Mouse (Mus musculus) liver, embryonic 11.5 days (tissue): Measurements from ENCODE around the gene Nktr. TPM values are rescaled to one million over a fixed set of nuclear protein-coding genes. Genes with fewer than 3 reads are reported as not detected.
A peak's percentile ranks its signal among the peaks of the same experiment; 100 is the strongest.

Experiments
- ATAC-seq: fragments of 200-750 bp; cut with Nextera tagmentation; replicated peaks from 2 replicates; pipeline ENCODE4 v1.8.0; 2017; ENCODE audit warnings: moderate number of reproducible peaks, mild to moderate bottlenecking, moderate TSS enrichment, moderate library complexity; ENCODE audit not compliant: low FRiP score
- DNase-seq: peaks from one replicate; pipeline ENCODE4 v3.0.0-alpha.2; 2017; ENCODE audit warnings: low spot score
- H3K27ac ChIP-seq: fragments of 300-500 bp; sonication (generic); 2 replicates; pipeline ENCODE4 v1.5.1; 2014; ENCODE audit warnings: mild to moderate bottlenecking, low read depth, low read length, control low read depth
- H3K27me3 ChIP-seq: fragments of 300-500 bp; sonication (generic); replicated peaks from 2 replicates; pipeline ENCODE4 v1.6.1; 2014; ENCODE audit warnings: low read length, mixed read lengths; ENCODE audit not compliant: control insufficient read depth, insufficient read depth
- H3K36me3 ChIP-seq: fragments of 300-500 bp; sonication (generic); 2 replicates; pipeline ENCODE4 v1.6.1; 2014; ENCODE audit warnings: mild to moderate bottlenecking, low read length, moderate library complexity, mixed read lengths; ENCODE audit not compliant: control insufficient read depth, insufficient read depth
- H3K4me1 ChIP-seq: fragments of 300-500 bp; sonication (generic); replicated peaks from 2 replicates; pipeline ENCODE4 v1.6.1; 2014; ENCODE audit warnings: low read length, mixed read lengths; ENCODE audit not compliant: control insufficient read depth, insufficient read depth
- H3K4me2 ChIP-seq: fragments of 300-500 bp; sonication (generic); 2 replicates; pipeline ENCODE4 v1.6.1; 2014; ENCODE audit warnings: mild to moderate bottlenecking, control low read depth, moderate library complexity
- H3K4me3 ChIP-seq: fragments of 300-500 bp; sonication (generic); 2 replicates; pipeline ENCODE4 v1.5.1; 2014; ENCODE audit warnings: low read depth, low read length, control low read depth
- H3K9ac ChIP-seq: fragments of 300-500 bp; sonication (generic); 2 replicates; pipeline ENCODE4 v1.6.1; 2014; ENCODE audit warnings: low read depth, low read length, control low read depth
- H3K9me3 ChIP-seq: fragments of 300-500 bp; sonication (generic); 2 replicates; pipeline ENCODE4 v1.6.1; 2016; ENCODE audit warnings: low read length, inconsistent platforms, mixed read lengths; ENCODE audit not compliant: control insufficient read depth
- WGBS: fragments of 180-500 bp; shearing (Covaris S2); extraction: QIAGEN DNeasy Blood & Tissue Kit; methylation state at CpG from one replicate; pipeline ENCODE4 v1.1.7; 2014; 5-methylcytosine and 5-hydroxymethylcytosine counted together
- polyA plus RNA-seq: library from polyadenylated mRNA; unstranded; fragments of >200 nt; fragmentation: Nextera tagmentation; extraction: Ambion mirVana; gene quantifications from 2 replicates; pipeline ENCODE4 v1.2.1, GENCODE M21; 2014

The Nktr gene
- polyA plus RNA-seq, 1 experiment from 2014 or later: 48.2 TPM

- H3K27me3 ChIP-seq: peaks cover 32% of the 10 kb centered on the region
- H3K9ac ChIP-seq: no peak overlapping the region
- H3K4me1 ChIP-seq: peaks cover 12% of the 10 kb centered on the region
- WGBS: 73% methylated on average over 8 of the region's 8 CpGs
- DNase-seq: no peak
- no peak overlapping the region for H3K27ac ChIP-seq
- no peaks in the 10 kb centered on the region for H3K9me3 ChIP-seq
- no peak overlapping the region for H3K4me3 ChIP-seq
- H3K4me2 ChIP-seq: no peak overlapping the region
- ATAC-seq: no peak
- peaks cover 7% of the 10 kb centered on the region; the same call in 1 of the 2 replicates for H3K36me3 ChIP-seq
These were observed 42.8 kb downstream of the Nktr start for GRCm38 (mm10) chr9:121761787-121762186.

DNA sequence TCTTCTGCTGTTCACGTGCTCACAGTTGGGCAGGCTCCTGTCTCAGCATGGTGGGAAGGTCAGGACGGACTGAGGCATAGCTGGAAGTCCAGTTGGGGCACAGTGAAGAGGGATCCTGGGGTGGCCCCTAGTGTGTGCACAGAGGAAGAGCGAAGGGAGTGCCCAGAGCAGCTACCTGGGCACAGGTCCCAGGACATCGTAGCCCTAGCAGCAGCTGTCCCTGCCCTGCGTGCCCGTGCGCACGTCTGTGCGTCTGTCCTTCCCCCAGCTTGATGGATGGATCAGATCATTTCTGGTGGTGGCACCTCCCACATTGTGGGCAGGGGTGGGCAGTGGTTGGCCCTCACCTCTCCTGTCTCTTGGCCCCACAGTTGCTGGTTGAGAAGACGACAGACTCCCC is 43.3 kb downstream of the Nktr start:
- ATAC-seq (no peak), DNase-seq (no peak)
- Histone ChIP-seq H3K4me3 (no peak overlapping the region), H3K4me2 (no peak overlapping the region), H3K27me3 (peaks cover 32% of the 10 kb centered on the region), H3K9ac (no peak overlapping the region), H3K27ac (no peak overlapping the region), H3K4me1 (peaks cover 12% of the 10 kb centered on the region), H3K9me3 (no peaks in the 10 kb centered on the region), H3K36me3 (peaks cover 6% of the 10 kb centered on the region; the same call in 1 of the 2 replicates)
- 91% methylated on average over 10 of the region's 10 CpGs for WGBS

DNA sequence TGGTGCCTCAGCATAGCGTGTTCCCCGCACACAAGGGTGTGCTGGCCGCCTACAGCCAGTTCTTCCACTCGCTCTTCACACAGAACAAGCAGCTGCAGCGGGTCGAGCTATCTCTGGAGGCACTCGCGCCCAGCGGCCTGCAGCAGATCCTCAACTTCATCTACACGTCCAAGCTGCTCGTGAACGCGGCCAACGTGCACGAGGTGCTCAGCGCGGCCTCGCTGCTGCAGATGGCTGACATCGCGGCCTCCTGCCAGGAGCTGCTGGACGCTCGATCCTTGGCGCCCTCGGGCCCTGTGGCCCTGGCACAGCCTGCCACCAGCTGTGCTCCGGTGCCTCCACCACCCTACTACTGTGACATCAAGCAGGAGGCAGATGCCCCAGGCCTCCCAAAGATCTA is 43.8 kb downstream of the Nktr start:
- H3K4me2 ChIP-seq: no peak overlapping the region
- no peak for DNase-seq
- no peak for ATAC-seq

GRCm38 (mm10) chr9:121763716-121764115 is 44.7 kb downstream of the Nktr start:
- H3K4me1 ChIP-seq: peaks cover 12% of the 10 kb centered on the region
- H3K9me3 ChIP-seq: no peaks in the 10 kb centered on the region
- H3K9ac ChIP-seq: no peak overlapping the region
- no peak overlapping the region for H3K4me2 ChIP-seq
- ATAC-seq: no peak
- H3K4me3 ChIP-seq: no peak overlapping the region
- peaks cover 30% of the 10 kb centered on the region for H3K27me3 ChIP-seq
- H3K36me3 ChIP-seq: peaks cover 6% of the 10 kb centered on the region; the same call in 1 of the 2 replicates
- no peak for DNase-seq
- WGBS: 84% methylated on average over 19 of the region's 19 CpGs
- H3K27ac ChIP-seq: no peak overlapping the region

More for the DNA sequence above, 43.8 kb downstream of the Nktr start:
- no peak overlapping the region for H3K9ac ChIP-seq
- no peak overlapping the region for H3K27ac ChIP-seq
- WGBS: 86% methylated on average over 25 of the region's 25 CpGs
- H3K36me3 ChIP-seq: peaks cover 6% of the 10 kb centered on the region; the same call in 1 of the 2 replicates
- H3K4me3 ChIP-seq: no peak overlapping the region
- peaks cover 32% of the 10 kb centered on the region for H3K27me3 ChIP-seq
- H3K4me1 ChIP-seq: peaks cover 12% of the 10 kb centered on the region
- H3K9me3 ChIP-seq: no peaks in the 10 kb centered on the region

GRCm38 (mm10) chr9:121765166-121765855 is 46.3 kb downstream of the Nktr start:
- Histone ChIP-seq H3K27ac (no peak overlapping the region), H3K36me3 (peaks cover 6% of the 10 kb centered on the region; the same call in 1 of the 2 replicates), H3K4me2 (no peak overlapping the region), H3K9me3 (no peaks in the 10 kb centered on the region), H3K4me3 (no peak overlapping the region), H3K9ac (no peak overlapping the region), H3K27me3 (peaks cover 14% of the 10 kb centered on the region), H3K4me1 (peaks cover 7% of the 10 kb centered on the region)
- no peak for DNase-seq
- 90% methylated on average over 16 of the region's 16 CpGs for WGBS
- ATAC-seq: no peak

DNA sequence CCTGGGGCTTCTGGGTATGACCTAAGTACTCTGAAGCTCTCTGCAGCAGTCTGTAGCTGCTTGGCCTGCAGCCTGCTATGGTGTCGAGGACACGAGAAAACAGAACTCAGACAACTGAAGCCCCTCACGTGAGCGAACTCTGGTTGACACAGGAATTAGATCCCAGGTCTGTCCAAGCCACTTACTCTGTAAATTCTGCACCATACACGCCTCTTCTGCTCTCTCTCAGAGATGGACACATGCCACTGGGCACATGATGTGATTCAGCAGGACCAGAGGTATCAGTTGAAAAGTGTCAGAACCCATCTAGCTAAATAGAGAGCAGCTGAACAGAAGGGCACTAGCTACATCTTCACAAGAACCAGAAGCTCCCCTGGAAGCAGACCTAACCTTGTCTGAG is 53.4 kb downstream of the Nktr start:
- no peak for DNase-seq
- Histone ChIP-seq H3K9ac (no peak overlapping the region), H3K27ac (no peak overlapping the region), H3K4me1 (no peaks in the 10 kb centered on the region), H3K4me3 (no peak overlapping the region), H3K9me3 (no peaks in the 10 kb centered on the region), H3K27me3 (peaks cover 9% of the 10 kb centered on the region), H3K4me2 (no peak overlapping the region), H3K36me3 (no peaks in the 10 kb centered on the region; the same call in 1 of the 2 replicates)
- 74% methylated on average over 5 of the region's 5 CpGs for WGBS
- ATAC-seq: no peak

GRCm38 (mm10) chr9:121775951-121776350 is 57.0 kb downstream of the Nktr start:
- 77% methylated on average over 10 of the region's 10 CpGs for WGBS
- H3K4me3 ChIP-seq: no peak overlapping the region
- no peaks in the 10 kb centered on the region for H3K36me3 ChIP-seq
- ATAC-seq: no peak
- no peak overlapping the region for H3K4me2 ChIP-seq
- DNase-seq: no peak
- H3K4me1 ChIP-seq: no peaks in the 10 kb centered on the region
- no peak overlapping the region for H3K9ac ChIP-seq
- peaks cover 35% of the 10 kb centered on the region for H3K27me3 ChIP-seq
- no peak overlapping the region for H3K27ac ChIP-seq
- no peaks in the 10 kb centered on the region for H3K9me3 ChIP-seq

DNA sequence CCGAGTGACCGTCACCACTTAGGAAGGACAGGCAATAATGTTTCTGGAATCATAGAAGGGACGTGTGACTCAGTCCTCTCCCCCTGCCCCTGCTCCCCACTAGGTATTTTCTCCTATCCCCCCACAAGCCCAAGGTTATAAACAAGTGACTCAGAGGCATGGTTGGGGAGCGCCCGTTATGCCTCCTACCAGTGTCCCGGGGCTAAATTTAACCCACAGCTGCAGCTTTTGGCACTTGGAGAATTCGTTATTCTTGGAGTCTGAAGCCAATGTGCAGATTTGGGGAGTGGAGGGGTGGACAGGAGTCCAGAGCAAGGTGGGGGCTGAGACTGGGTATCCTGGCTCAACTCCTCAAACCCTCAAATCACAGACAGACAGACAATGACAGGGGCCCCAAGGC is 57.5 kb downstream of the Nktr start:
- Histone ChIP-seq H3K4me2 (no peak overlapping the region), H3K4me1 (no peaks in the 10 kb centered on the region), H3K4me3 (no peak overlapping the region), H3K9ac (no peak overlapping the region), H3K27me3 (peaks cover 35% of the 10 kb centered on the region), H3K9me3 (no peaks in the 10 kb centered on the region), H3K36me3 (no peaks in the 10 kb centered on the region), H3K27ac (no peak overlapping the region)
- DNase-seq (no peak), ATAC-seq (no peak)
- WGBS: 79% methylated on average over 7 of the region's 7 CpGs

GRCm38 (mm10) chr9:121777484-121778065 is 58.6 kb downstream of the Nktr start, which contains the start of gene Klhl40:
TSS of gene Klhl40 (plus strand) at chr9:121777607.
- 15% methylated on average over 30 of the region's 30 CpGs for WGBS
- no peak; the same call in 1 of the 2 replicates for ATAC-seq
- peak within 1 kb of the TSS; percentile 8; the same call in 1 of the 2 replicates for H3K4me3 ChIP-seq
- H3K9me3 ChIP-seq: no peaks in the 10 kb centered on the region
- no peak within 1 kb of the TSS for H3K27ac ChIP-seq
- H3K9ac ChIP-seq: no peak within 1 kb of the TSS
- H3K4me1 ChIP-seq: no peaks in the 10 kb centered on the region
- peak within 1 kb of the TSS; percentile 53 for H3K4me2 ChIP-seq
- H3K36me3 ChIP-seq: no peaks in the 10 kb centered on the region
- peaks cover 35% of the 10 kb centered on the region for H3K27me3 ChIP-seq
- no peak for DNase-seq
